Mouse (Mus musculus) limb, embryonic 10.5 days (tissue): ENCODE measurements at regions not wholly inside any gene's neighbourhood (a gene's known extent, or its start where the extent isn't known, plus 50 kb on each side); places are given as distances from the start of the nearest gene placed in this dataset.
A peak's percentile ranks its signal among the peaks of the same experiment; 100 is the strongest.
"Not testable (repeated sequence)": the region's sequence is repeated elsewhere in the genome, so short reads cannot be mapped to it uniquely, and the experiment has no call there.

ENCODE experiments used
- DNase-seq: peaks from one replicate; pipeline ENCODE4 v3.0.0-alpha.2; 2017; ENCODE audit warnings: low spot score
- H3K27ac ChIP-seq: fragments of 300-500 bp; sonication (generic); 2 replicates; pipeline ENCODE4 v1.5.1; 2016; ENCODE audit warnings: mild to moderate bottlenecking
- H3K27me3 ChIP-seq: fragments of 300-500 bp; sonication (generic); 2 replicates; pipeline ENCODE4 v1.6.1; 2016; ENCODE audit warnings: low read depth, mild to moderate bottlenecking; ENCODE audit not compliant: poor library complexity, severe bottlenecking
- H3K36me3 ChIP-seq: fragments of 300-500 bp; sonication (generic); 2 replicates; pipeline ENCODE4 v1.6.1; 2016; ENCODE audit warnings: mild to moderate bottlenecking, moderate library complexity
- H3K4me1 ChIP-seq: fragments of 300-500 bp; sonication (generic); 2 replicates; pipeline ENCODE4 v1.6.1; 2016
- H3K4me3 ChIP-seq: fragments of 300-500 bp; sonication (generic); 2 replicates; pipeline ENCODE4 v1.5.1; 2016; ENCODE audit warnings: mild to moderate bottlenecking, moderate library complexity
- H3K9me3 ChIP-seq: fragments of 300-500 bp; sonication (generic); replicated peaks from 2 replicates; pipeline ENCODE4 v1.6.1; 2016; ENCODE audit warnings: mild to moderate bottlenecking
- WGBS: fragments of 180-500 bp; shearing (Covaris S2); methylation state at CpG from one replicate; pipeline ENCODE4 v1.1.7; 2016; 5-methylcytosine and 5-hydroxymethylcytosine counted together

GRCm38 (mm10) chr17:9066633-9067032, 78.5 kb downstream of the 1700010I14Rik start:
- not testable (repeated sequence) for H3K9me3 ChIP-seq, H3K4me3 ChIP-seq, H3K4me1 ChIP-seq, H3K27ac ChIP-seq, H3K36me3 ChIP-seq, H3K27me3 ChIP-seq
- DNase-seq: peak; percentile 31
- WGBS: 11% methylated on average over 2 of the region's 2 CpGs

DNA sequence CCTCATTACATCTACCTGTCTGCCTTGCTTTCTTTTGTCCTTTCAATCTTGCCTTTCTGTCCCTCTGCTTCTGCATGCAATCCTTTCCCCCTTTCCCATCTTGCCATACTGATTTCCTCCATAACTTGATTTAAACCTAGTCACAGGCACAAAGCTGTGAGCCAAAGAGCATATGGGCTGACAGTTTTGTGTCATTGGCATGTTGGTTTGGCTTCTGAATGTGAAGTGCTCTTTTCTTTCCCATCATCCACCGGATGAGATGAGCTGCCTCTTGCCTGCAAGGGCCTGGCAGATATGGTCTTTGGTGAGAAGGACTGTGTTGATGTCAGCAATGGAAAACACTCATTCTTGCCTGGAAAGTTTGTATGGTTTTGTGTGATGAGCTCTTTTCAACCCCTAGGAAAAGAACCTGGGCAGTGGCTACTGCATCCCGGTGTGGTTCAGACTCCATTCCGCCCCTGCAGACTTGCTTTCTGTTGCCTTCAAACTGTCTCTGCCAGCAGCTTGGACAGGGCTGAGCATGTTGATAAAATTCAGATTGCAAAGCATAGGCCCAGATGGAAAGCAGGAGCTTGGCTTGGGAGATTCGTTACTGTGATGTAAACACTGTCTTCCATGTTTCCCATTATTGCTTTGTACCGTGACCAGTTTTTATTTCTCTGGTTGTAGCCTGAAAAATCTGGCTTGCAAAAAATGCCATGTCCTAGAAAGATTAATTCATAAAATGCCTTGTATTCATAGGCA, 80.9 kb downstream of the 1700010I14Rik start:
- H3K27me3 ChIP-seq: no peaks in the 10 kb centered on the region
- no peaks in the 10 kb centered on the region for H3K9me3 ChIP-seq
- H3K4me1 ChIP-seq: no peaks in the 10 kb centered on the region
- 90% methylated on average over 5 of the region's 5 CpGs for WGBS
- H3K4me3 ChIP-seq: no peak overlapping the region
- H3K36me3 ChIP-seq: no peaks in the 10 kb centered on the region
- H3K27ac ChIP-seq: no peak overlapping the region
- no peak for DNase-seq

- 91% methylated on average over 5 of the region's 5 CpGs for WGBS
- Histone ChIP-seq H3K27ac (no peak overlapping the region), H3K4me1 (no peaks in the 10 kb centered on the region), H3K36me3 (no peaks in the 10 kb centered on the region), H3K27me3 (no peaks in the 10 kb centered on the region), H3K9me3 (no peaks in the 10 kb centered on the region), H3K4me3 (no peak overlapping the region)
- DNase-seq: no peak
Observed at GRCm38 (mm10) chr17:9083629-9084028, 95.5 kb downstream of the 1700010I14Rik start.

DNA sequence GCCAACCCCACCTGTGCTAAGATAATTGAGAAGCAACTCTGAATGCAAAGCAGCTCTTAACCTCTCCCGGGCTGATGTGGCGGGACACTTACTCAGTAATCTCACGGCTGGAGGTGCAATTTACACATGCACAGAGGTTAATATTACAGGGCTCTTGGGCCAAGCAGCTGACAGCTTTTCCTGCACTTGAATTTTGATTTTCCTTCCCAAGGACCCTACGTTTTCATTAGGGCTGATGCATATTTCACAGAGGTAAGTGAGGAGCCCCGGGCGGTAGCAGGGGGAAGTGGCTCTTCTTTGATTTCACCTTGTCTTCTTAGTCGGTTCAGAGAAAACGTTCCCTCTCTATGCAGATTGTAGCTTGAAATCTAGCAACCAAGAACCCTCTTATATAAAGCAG, 139.7 kb downstream of the 1700010I14Rik start:
- Histone ChIP-seq H3K27ac (no peak overlapping the region), H3K4me1 (no peaks in the 10 kb centered on the region), H3K27me3 (no peaks in the 10 kb centered on the region), H3K36me3 (no peaks in the 10 kb centered on the region), H3K4me3 (no peak overlapping the region), H3K9me3 (no peaks in the 10 kb centered on the region)
- no peak for DNase-seq
- 68% methylated on average over 8 of the region's 8 CpGs for WGBS

- no peaks in the 10 kb centered on the region for H3K4me1 ChIP-seq
- 67% methylated on average over 6 of the region's 6 CpGs for WGBS
- no peak overlapping the region for H3K4me3 ChIP-seq
- DNase-seq: no peak
- H3K27me3 ChIP-seq: no peaks in the 10 kb centered on the region
- no peaks in the 10 kb centered on the region for H3K36me3 ChIP-seq
- no peak overlapping the region for H3K27ac ChIP-seq
- no peaks in the 10 kb centered on the region for H3K9me3 ChIP-seq
Observed at GRCm38 (mm10) chr17:9145605-9146223, 157.6 kb downstream of the 1700010I14Rik start.

- WGBS: 89% methylated on average over 1 of the region's 1 CpGs
- Histone ChIP-seq H3K4me3 (no peak overlapping the region), H3K27me3 (no peaks in the 10 kb centered on the region), H3K27ac (no peak overlapping the region), H3K4me1 (no peaks in the 10 kb centered on the region), H3K36me3 (no peaks in the 10 kb centered on the region), H3K9me3 (no peaks in the 10 kb centered on the region)
- DNase-seq: no peak
Observed at GRCm38 (mm10) chr17:9150654-9151053, 162.5 kb downstream of the 1700010I14Rik start.

- no peaks in the 10 kb centered on the region for H3K27me3 ChIP-seq
- H3K36me3 ChIP-seq: no peaks in the 10 kb centered on the region
- WGBS: 88% methylated on average over 6 of the region's 6 CpGs
- no peak for DNase-seq
- H3K9me3 ChIP-seq: no peaks in the 10 kb centered on the region
- no peak overlapping the region for H3K4me3 ChIP-seq
- no peak overlapping the region for H3K27ac ChIP-seq
- peaks cover 3% of the 10 kb centered on the region for H3K4me1 ChIP-seq
Observed at GRCm38 (mm10) chr17:9162148-9162547, 174.0 kb downstream of the 1700010I14Rik start.

- no peak overlapping the region for H3K27ac ChIP-seq
- 93% methylated on average over 5 of the region's 5 CpGs for WGBS
- no peak for DNase-seq
- no peak overlapping the region for H3K4me3 ChIP-seq
- H3K9me3 ChIP-seq: no peaks in the 10 kb centered on the region
- H3K4me1 ChIP-seq: peaks cover 8% of the 10 kb centered on the region
- H3K36me3 ChIP-seq: no peaks in the 10 kb centered on the region
- H3K27me3 ChIP-seq: peaks cover 2% of the 10 kb centered on the region; the same call in 1 of the 2 replicates
Observed at GRCm38 (mm10) chr17:9162676-9163075, 174.5 kb downstream of the 1700010I14Rik start.

- Histone ChIP-seq H3K4me1 (peaks cover 14% of the 10 kb centered on the region), H3K9me3 (no peaks in the 10 kb centered on the region), H3K36me3 (no peaks in the 10 kb centered on the region), H3K27ac (no peak overlapping the region), H3K4me3 (no peak overlapping the region), H3K27me3 (peaks cover 7% of the 10 kb centered on the region; the same call in 1 of the 2 replicates)
- no peak for DNase-seq
- 97% methylated on average over 3 of the region's 3 CpGs for WGBS
Observed at GRCm38 (mm10) chr17:9163285-9163684, 175.2 kb downstream of the 1700010I14Rik start.

GRCm38 (mm10) chr17:9164501-9164900, 176.4 kb downstream of the 1700010I14Rik start:
- no peak for DNase-seq
- H3K27ac ChIP-seq: no peak overlapping the region
- no peaks in the 10 kb centered on the region for H3K36me3 ChIP-seq
- peaks cover 7% of the 10 kb centered on the region; the same call in 1 of the 2 replicates for H3K27me3 ChIP-seq
- peaks cover 15% of the 10 kb centered on the region for H3K4me1 ChIP-seq
- no peaks in the 10 kb centered on the region for H3K9me3 ChIP-seq
- WGBS: 90% methylated on average over 5 of the region's 5 CpGs
- no peak overlapping the region for H3K4me3 ChIP-seq

DNA sequence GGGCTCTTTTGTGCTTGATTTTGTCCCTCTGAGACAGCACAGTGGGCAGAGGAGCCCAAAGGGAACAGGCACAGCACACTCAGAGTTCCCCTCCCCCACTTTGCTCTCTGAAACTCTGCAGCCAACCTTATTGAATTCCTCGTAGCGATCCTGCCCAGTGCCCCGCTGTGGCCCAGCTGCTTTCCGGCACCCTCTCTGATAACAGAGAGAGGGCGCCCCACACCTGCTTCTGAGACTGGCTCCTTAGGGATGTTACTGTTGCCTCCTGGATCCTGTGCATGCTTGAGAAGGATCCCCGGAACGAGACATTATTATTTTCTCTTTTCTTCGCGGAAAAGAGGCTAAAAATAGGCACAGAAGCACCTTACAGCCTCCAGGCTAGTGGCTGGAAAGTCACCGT, 179.0 kb downstream of the 1700010I14Rik start:
- under 1% methylated on average over 10 of the region's 10 CpGs for WGBS
- H3K4me3 ChIP-seq: peak overlapping the region; percentile 54
- H3K9me3 ChIP-seq: no peaks in the 10 kb centered on the region
- H3K27me3 ChIP-seq: peaks cover 7% of the 10 kb centered on the region; the same call in 1 of the 2 replicates
- peak; percentile 66 for DNase-seq
- no peak overlapping the region for H3K27ac ChIP-seq
- H3K36me3 ChIP-seq: no peaks in the 10 kb centered on the region
- H3K4me1 ChIP-seq: peaks cover 15% of the 10 kb centered on the region

DNA sequence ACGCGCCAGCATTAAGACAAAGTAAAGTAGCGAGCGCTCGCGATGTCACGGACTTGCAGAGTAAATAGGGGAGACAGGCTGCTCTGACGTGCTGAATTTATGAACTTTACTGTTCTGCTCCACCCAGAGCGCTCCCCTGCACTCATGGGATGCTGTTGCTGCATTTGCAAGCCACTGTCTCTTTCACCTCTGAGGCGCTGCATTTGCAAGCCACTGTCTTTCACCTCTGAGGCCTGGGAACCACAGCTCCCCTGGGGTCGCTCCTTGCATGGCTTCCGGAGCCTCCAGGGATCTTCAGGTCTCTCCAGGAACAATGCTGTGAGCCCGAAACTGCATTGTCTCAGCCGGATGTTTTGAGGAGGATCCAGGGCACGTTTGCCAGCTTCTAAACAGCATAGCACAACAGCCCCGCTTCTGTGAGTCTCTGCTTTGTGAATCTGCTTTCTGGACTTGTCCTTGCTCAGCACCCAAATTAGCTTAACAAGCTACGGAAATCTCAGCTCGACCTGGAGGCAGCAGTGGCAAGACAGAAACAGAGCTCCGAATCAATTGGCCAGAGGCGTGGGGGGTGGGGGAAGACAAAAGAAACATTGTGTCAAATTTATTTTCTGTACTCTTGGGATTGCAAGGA, 179.6 kb downstream of the 1700010I14Rik start:
- peaks cover 15% of the 10 kb centered on the region for H3K4me1 ChIP-seq
- no peaks in the 10 kb centered on the region for H3K9me3 ChIP-seq
- DNase-seq: peak; percentile 52
- WGBS: under 1% methylated on average over 20 of the region's 20 CpGs
- no peaks in the 10 kb centered on the region for H3K36me3 ChIP-seq
- peak overlapping the region; percentile 54 for H3K4me3 ChIP-seq
- peaks cover 7% of the 10 kb centered on the region; the same call in 1 of the 2 replicates for H3K27me3 ChIP-seq
- H3K27ac ChIP-seq: peak overlapping the region; percentile 44; the same call in 1 of the 2 replicates

DNA sequence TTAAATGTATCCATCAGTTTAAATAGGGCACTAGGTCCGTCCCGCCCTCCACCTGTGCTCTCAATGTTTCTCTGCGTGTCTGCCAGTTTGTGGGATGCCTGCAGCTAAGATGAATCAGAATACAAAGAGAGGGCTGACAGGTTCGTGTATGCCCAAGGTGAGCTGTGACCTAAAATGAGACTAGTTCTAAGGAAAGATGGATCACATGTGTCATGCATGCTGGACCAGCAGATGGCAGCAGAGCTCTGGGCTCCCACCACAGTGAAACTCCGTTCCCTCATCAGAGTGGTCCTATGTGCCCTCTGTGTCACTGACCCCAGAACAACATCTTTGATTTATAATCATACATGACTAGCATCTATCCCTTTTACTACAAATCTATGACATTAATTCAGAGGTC, 180.3 kb downstream of the 1700010I14Rik start:
- H3K4me1 ChIP-seq: peaks cover 15% of the 10 kb centered on the region
- DNase-seq: peak; percentile 85
- H3K36me3 ChIP-seq: no peaks in the 10 kb centered on the region
- H3K27me3 ChIP-seq: peaks cover 7% of the 10 kb centered on the region; the same call in 1 of the 2 replicates
- H3K27ac ChIP-seq: no peak overlapping the region
- H3K9me3 ChIP-seq: no peaks in the 10 kb centered on the region
- H3K4me3 ChIP-seq: peak overlapping the region; percentile 54
- under 1% methylated on average over 5 of the region's 5 CpGs for WGBS
